Comparison of ENCODE assay signal across 21 mouse cellular contexts in genomic region chr5:121011962-121012361, GRCm38 (mm10). TPM values are rescaled to one million over a fixed set of nuclear protein-coding genes. Genes with fewer than 3 reads are reported as not detected.
"Had no signal": no experiment of that assay in that cellular context is flagged by ENCODE, and none has a peak within 500 bp of the region (broad histone marks: within the 10 kb centered on the region; RNA-seq: fewer than 3 reads in every experiment).

No protein-coding gene starts in this region.

- H3K9ac ChIP-seq: lung, embryonic 14.5 days; midbrain, embryonic 12.5 days; neural tube, embryonic 13.5 days; neural tube, embryonic 15.5 days; stomach, embryonic 15.5 days had no signal

- H3K4me3 ChIP-seq: midbrain, embryonic 10.5 days; midbrain, embryonic 12.5 days; myocyte; neural tube, embryonic 13.5 days; neural tube, embryonic 15.5 days; stomach, embryonic 15.5 days had no signal

- DNase-seq: lung, adult 18-20 months; lung, embryonic 14.5 days; lung, postnatal 10 days; lung, postnatal 4 days; midbrain, embryonic 14.5 days; retina, postnatal 1 day; right cerebral cortex, adult 18-20 months; right cerebral cortex, postnatal 4 days; thymus, adult 2 months; thymus, postnatal 25 days; thymus, postnatal 4 days had no signal

- H3K4me2 ChIP-seq: lung, embryonic 14.5 days; midbrain, embryonic 12.5 days; neural tube, embryonic 13.5 days; neural tube, embryonic 15.5 days; stomach, embryonic 15.5 days had no signal

- H3K36me3 ChIP-seq: midbrain, embryonic 10.5 days; midbrain, embryonic 12.5 days; neural tube, embryonic 13.5 days; neural tube, embryonic 15.5 days; stomach, embryonic 15.5 days had no signal

- H3K27ac ChIP-seq: midbrain, embryonic 10.5 days; midbrain, embryonic 12.5 days; neural tube, embryonic 13.5 days; neural tube, embryonic 15.5 days; stomach, embryonic 15.5 days; stomach, postnatal 0 days had no signal

- ATAC-seq: midbrain, embryonic 16.5 days had no signal

- H3K9me3 ChIP-seq: midbrain, embryonic 10.5 days; midbrain, embryonic 12.5 days; neural tube, embryonic 13.5 days; neural tube, embryonic 15.5 days; stomach, embryonic 15.5 days had no signal

- H3K4me1 ChIP-seq: stomach, embryonic 15.5 days had no signal

RNA-seq across cellular contexts. Expression of gene Rph3a, which starts 2.1 kb away (rescaled TPM):
- total RNA-seq: megakaryocyte-erythroid progenitor cell, adult 5-6 weeks had no signal
- polyA plus RNA-seq: liver, embryonic 16.5 days; lung, embryonic 14.5 days had no signal
